Mouse (Mus musculus): Measurements from ENCODE around the gene Arhgap27. TPM values are rescaled to one million over a fixed set of nuclear protein-coding genes. Genes with fewer than 3 reads are reported as not detected.
A peak's percentile ranks its signal among the peaks of the same experiment; 100 is the strongest.

Arhgap27 gene
- polyA plus RNA-seq, 1 experiment from 2014 or later, result 16.9 TPM

DNA sequence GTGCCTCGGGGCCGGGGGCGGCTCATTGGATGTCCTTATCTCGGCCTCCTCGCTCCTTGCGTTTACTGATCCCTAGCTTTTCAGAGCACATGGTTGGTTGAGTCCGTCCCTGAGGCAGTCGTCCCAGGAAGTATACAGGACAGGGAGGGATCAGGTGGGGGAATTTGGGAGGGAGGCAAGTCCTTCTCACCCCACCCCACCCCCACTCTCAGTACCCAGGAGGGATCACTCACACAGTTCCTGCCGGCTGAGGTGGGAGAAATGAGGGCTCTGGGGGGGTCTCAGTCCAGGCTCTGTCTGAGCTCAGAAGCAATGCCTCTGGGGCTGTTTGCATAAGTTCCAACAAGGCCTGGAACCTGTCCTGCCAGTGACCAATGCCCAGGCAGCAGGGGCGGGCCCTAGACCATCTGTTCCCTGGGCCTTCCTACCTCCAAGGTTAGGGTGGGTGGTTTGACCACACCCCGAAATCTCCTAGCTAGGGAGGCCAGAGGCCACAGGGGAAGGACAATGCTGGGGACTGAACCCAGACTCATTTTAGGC is 7.4 kb downstream of the Arhgap27 start:
- WGBS, result 7% methylated on average over 11 of the region's 11 CpGs
- no peak for TF ChIP-seq CTCF (IDR thresholded peaks at IDR 0.05; ENCODE audit: low read depth)
- ATAC-seq, result peak; percentile 55
- Histone ChIP-seq H3K4me3 (ENCODE audit: low read depth, low read length) (peak overlapping the region; percentile 42), H3K9me3 (ENCODE audit: control insufficient read depth) (no peaks in the 10 kb centered on the region), H3K9ac (ENCODE audit: low read depth, low read length) (peak overlapping the region; percentile 56), H3K27me3 (replicated peaks; ENCODE audit: control insufficient read depth, insufficient read depth, low read length) (no peaks in the 10 kb centered on the region), H3K27ac (ENCODE audit: low read depth, low read length) (peak overlapping the region; percentile 82), H3K4me1 (replicated peaks; ENCODE audit: control insufficient read depth, insufficient read depth, low read length) (peaks cover 19% of the 10 kb centered on the region; the same call in 1 of the 2 replicates), H3K4me2 (replicated peaks; ENCODE audit: low read depth) (peak overlapping the region; percentile 60), H3K36me3 (ENCODE audit: control insufficient read depth, insufficient read depth) (no peaks in the 10 kb centered on the region)

DNA sequence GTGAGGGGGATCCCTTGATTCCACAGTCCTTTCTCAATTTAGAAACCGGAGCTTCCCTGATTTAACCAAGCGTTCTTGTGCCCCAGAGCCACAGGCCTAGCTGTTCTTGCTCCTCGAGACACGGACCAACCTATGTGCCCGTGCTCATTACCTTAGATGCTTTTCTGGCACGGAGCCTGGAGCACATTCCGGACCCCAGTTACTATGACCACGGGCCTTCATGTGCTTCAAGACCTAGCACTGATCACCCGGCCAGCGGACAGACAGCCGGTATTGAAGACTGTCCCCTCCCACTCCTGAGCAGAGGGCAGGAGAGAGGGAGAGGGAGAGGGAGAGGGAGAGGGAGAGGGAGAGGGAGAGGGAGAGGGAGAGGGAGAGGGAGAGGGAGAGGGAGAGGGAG is 8.2 kb downstream of the Arhgap27 start:
- no peak for TF ChIP-seq CTCF (IDR thresholded peaks at IDR 0.05; ENCODE audit: low read depth)
- H3K27me3 ChIP-seq (replicated peaks; ENCODE audit: control insufficient read depth, insufficient read depth, low read length), result no peaks in the 10 kb centered on the region
- WGBS, result 12% methylated on average over 11 of the region's 11 CpGs
- no peaks in the 10 kb centered on the region for H3K36me3 ChIP-seq (ENCODE audit: control insufficient read depth, insufficient read depth)
- peak overlapping the region; percentile 24 for H3K27ac ChIP-seq (ENCODE audit: low read depth, low read length)
- H3K9ac ChIP-seq (ENCODE audit: low read depth, low read length), result peak overlapping the region; percentile 35; the same call in 1 of the 2 replicates
- H3K4me3 ChIP-seq (ENCODE audit: low read depth, low read length), result peak overlapping the region; percentile 42
- H3K9me3 ChIP-seq (ENCODE audit: control insufficient read depth), result no peaks in the 10 kb centered on the region
- peak overlapping the region; percentile 60 for H3K4me2 ChIP-seq (replicated peaks; ENCODE audit: low read depth)
- peak; percentile 22 for ATAC-seq
- peaks cover 16% of the 10 kb centered on the region; the same call in 1 of the 2 replicates for H3K4me1 ChIP-seq (replicated peaks; ENCODE audit: control insufficient read depth, insufficient read depth, low read length)

DNA sequence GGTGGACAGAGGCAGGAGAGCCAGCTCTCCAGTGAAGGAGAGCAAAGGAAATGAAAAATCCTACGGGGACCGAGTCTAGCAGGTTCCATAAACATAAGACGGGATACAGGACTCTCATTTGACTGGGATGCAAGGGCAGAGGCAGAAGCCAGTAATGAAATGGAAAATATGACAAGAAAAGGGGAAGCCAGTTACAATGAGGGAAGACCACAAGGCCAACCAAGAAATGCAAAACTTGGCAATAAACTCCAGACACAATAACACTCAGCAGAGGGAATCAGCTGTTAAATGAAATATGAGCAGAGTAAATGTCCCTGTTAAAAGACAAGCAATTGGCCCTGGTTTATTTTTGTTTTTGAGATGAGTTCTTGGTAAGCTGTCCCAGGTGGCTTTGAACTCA is 9.5 kb downstream of the Arhgap27 start:
- H3K27me3 ChIP-seq (replicated peaks; ENCODE audit: control insufficient read depth, insufficient read depth, low read length), result no peaks in the 10 kb centered on the region
- WGBS, result 41% methylated on average over 3 of the region's 3 CpGs
- no peak for TF ChIP-seq CTCF (IDR thresholded peaks at IDR 0.05; ENCODE audit: low read depth)
- H3K9me3 ChIP-seq (ENCODE audit: control insufficient read depth), result no peaks in the 10 kb centered on the region
- no peak overlapping the region for H3K9ac ChIP-seq (ENCODE audit: low read depth, low read length)
- ATAC-seq, result no peak
- H3K4me1 ChIP-seq (replicated peaks; ENCODE audit: control insufficient read depth, insufficient read depth, low read length), result peaks cover 11% of the 10 kb centered on the region; the same call in 1 of the 2 replicates
- H3K36me3 ChIP-seq (ENCODE audit: control insufficient read depth, insufficient read depth), result peaks cover 6% of the 10 kb centered on the region; the same call in 1 of the 2 replicates
- H3K4me2 ChIP-seq (replicated peaks; ENCODE audit: low read depth), result peak overlapping the region; percentile 60
- no peak overlapping the region for H3K27ac ChIP-seq (ENCODE audit: low read depth, low read length)
- H3K4me3 ChIP-seq (ENCODE audit: low read depth, low read length), result no peak overlapping the region

DNA sequence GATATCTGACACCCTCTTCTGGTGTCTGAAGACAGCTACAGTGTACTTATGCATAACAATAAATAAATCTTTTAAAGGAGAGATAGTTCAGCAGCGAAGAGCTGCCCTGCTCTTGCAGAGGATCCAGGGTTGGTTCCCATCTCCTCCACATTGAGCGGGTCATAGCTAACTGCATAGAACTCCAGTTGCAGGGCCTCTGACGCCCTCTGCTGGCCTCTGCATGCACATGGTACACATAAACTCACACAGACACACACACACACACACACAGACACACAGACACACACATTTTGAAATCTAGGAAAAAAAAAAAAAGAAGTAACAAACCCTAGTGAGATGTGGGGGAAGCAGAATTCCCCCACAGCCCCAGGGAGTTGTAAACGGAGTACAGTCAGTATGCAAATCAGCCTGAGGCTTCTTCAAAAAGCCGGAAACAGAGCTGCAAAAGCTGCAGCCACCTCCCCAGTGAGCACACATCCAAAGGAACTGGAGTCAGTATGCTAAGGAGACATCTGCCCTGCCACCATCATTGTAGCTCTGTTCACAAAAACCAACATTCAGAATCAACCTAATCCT is 11.2 kb downstream of the Arhgap27 start:
- no peak overlapping the region for H3K4me2 ChIP-seq (replicated peaks; ENCODE audit: low read depth)
- TF ChIP-seq CTCF (IDR thresholded peaks at IDR 0.05; ENCODE audit: low read depth), result peak; percentile 51
- no peak overlapping the region for H3K27ac ChIP-seq (ENCODE audit: low read depth, low read length)
- no peak overlapping the region for H3K4me3 ChIP-seq (ENCODE audit: low read depth, low read length)
- H3K4me1 ChIP-seq (replicated peaks; ENCODE audit: control insufficient read depth, insufficient read depth, low read length), result 0 out of 2 replicates have a peak, but pooled peaks cover under 1% of the 10 kb centered on the region
- no peak for ATAC-seq
- H3K27me3 ChIP-seq (replicated peaks; ENCODE audit: control insufficient read depth, insufficient read depth, low read length), result no peaks in the 10 kb centered on the region
- peaks cover 6% of the 10 kb centered on the region; the same call in 1 of the 2 replicates for H3K36me3 ChIP-seq (ENCODE audit: control insufficient read depth, insufficient read depth)
- WGBS, result 85% methylated on average over 5 of the region's 5 CpGs
- H3K9me3 ChIP-seq (ENCODE audit: control insufficient read depth), result no peaks in the 10 kb centered on the region
- no peak overlapping the region for H3K9ac ChIP-seq (ENCODE audit: low read depth, low read length)

DNA sequence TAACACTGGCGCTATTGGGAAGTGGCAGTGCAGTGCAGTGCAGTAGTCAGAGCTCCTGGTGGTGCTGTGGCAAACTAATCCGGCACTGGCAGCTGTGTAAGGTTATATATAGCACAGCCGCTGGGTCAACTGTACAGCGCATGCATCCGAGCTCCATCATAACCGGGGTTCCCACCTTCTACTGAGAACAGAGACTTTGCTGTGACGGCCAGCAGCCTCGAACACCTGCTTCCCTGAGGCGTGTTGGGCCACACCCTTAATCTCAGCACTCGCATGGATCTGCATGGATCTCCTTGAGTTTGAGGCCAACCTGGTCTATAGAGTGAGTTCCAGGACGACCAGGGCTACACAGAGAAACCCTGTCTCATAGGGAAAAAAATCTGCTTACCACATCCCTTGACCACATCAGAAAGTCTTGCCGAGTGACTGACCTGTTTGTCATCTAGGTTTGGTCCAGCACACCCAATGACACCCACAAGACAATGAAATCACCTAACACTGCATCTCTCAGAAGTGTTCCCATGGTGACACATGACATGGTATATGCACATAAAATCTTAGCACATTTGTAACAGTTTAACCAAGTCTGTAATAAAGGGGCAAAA is 12.7 kb downstream of the Arhgap27 start:
- H3K36me3 ChIP-seq (ENCODE audit: control insufficient read depth, insufficient read depth), result peaks cover 6% of the 10 kb centered on the region; the same call in 1 of the 2 replicates
- TF ChIP-seq CTCF (IDR thresholded peaks at IDR 0.05; ENCODE audit: low read depth), result peak; percentile 13; the same call in 1 of the 2 replicates
- H3K27ac ChIP-seq (ENCODE audit: low read depth, low read length), result no peak overlapping the region
- no peaks in the 10 kb centered on the region for H3K9me3 ChIP-seq (ENCODE audit: control insufficient read depth)
- 61% methylated on average over 12 of the region's 12 CpGs for WGBS
- ATAC-seq, result no peak
- H3K4me3 ChIP-seq (ENCODE audit: low read depth, low read length), result no peak overlapping the region
- no peaks in the 10 kb centered on the region for H3K27me3 ChIP-seq (replicated peaks; ENCODE audit: control insufficient read depth, insufficient read depth, low read length)
- no peak overlapping the region for H3K4me2 ChIP-seq (replicated peaks; ENCODE audit: low read depth)
- H3K9ac ChIP-seq (ENCODE audit: low read depth, low read length), result no peak overlapping the region
- H3K4me1 ChIP-seq (replicated peaks; ENCODE audit: control insufficient read depth, insufficient read depth, low read length), result no peaks in the 10 kb centered on the region

DNA sequence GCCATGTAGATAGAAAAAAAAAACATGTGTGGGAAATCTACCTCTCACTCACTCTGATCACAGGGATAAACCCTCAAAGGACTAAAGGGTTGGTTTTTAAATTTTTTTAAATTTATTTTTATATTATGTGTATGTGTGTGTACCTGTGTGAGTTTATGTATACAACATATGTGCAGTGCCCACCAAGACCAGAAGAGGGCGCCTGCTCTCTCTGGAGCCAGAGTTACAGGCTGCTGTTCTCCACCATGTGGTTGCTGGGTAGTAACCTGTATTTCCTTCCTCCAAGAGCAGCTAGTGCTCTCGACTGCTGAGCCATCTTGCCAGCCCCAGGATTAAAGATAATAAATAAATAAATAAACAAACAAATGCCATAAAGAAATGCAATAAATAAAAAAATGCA is 13.8 kb downstream of the Arhgap27 start:
- Histone ChIP-seq H3K9me3 (ENCODE audit: control insufficient read depth) (no peaks in the 10 kb centered on the region), H3K4me1 (replicated peaks; ENCODE audit: control insufficient read depth, insufficient read depth, low read length) (peaks cover 6% of the 10 kb centered on the region; the same call in 1 of the 2 replicates), H3K4me2 (replicated peaks; ENCODE audit: low read depth) (no peak overlapping the region), H3K27me3 (replicated peaks; ENCODE audit: control insufficient read depth, insufficient read depth, low read length) (no peaks in the 10 kb centered on the region), H3K27ac (ENCODE audit: low read depth, low read length) (no peak overlapping the region), H3K36me3 (ENCODE audit: control insufficient read depth, insufficient read depth) (peaks cover 6% of the 10 kb centered on the region; the same call in 1 of the 2 replicates), H3K9ac (ENCODE audit: low read depth, low read length) (no peak overlapping the region), H3K4me3 (ENCODE audit: low read depth, low read length) (no peak overlapping the region)
- 84% methylated on average over 2 of the region's 2 CpGs for WGBS
- no peak for ATAC-seq
- TF ChIP-seq CTCF (IDR thresholded peaks at IDR 0.05; ENCODE audit: low read depth), result peak; percentile 55

Measured in intestine, postnatal 0 days (tissue).